ENCODE assay signal across 8 mouse cellular contexts in the genomic region with DNA sequence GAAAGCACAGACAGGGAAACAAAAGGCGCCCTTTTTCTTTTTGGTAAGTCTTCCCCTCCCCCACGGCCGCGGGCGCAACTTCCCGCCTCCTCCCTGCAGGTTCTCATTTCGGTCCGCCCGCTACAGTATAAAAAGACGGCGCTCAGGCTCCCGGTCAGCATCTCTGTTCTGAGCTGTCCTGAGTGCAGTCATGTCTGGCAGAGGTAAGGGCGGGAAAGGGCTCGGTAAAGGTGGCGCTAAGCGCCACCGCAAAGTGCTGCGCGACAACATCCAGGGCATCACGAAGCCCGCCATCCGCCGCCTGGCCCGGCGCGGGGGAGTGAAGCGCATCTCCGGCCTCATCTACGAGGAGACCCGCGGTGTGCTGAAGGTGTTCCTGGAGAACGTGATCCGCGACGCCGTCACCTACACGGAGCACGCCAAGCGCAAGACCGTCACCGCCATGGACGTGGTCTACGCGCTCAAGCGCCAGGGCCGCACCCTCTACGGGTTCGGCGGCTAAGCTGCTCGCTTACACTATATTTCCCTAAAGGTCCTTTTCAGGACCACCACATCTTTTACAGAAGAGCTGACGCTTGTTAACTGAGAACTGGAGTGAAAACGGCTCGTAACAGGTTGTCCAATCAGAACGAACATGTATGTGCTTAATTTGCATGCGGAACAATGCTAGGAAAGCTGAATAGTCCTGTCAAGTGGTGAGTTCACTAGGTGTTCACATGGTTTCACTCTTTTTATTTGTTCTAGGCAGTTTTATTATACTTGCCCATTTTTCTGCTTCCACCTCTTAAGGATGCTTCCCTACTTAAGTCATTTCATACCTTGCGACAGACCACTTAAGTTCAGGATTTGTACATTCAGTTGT. TPM values are rescaled to one million over a fixed set of nuclear protein-coding genes. Genes with fewer than 3 reads are reported as not detected.
DNase-seq lines count a peak whose midpoint lies in the region; ATAC-seq lines count a peak whose summit lies in the region.
"Not testable (repeated sequence)": the region's sequence is repeated elsewhere in the genome, so short reads cannot be mapped to it uniquely, and the experiment has no call there.

A gene (plus strand): TSS at position 159 of the 862 bp plus-strand sequence.

- 1% methylated on average over 44 of the region's 56 CpGs for WGBS in intestine, embryonic 14.5 days

- ATAC-seq in intestine, embryonic 14.5 days (replicated peaks; ENCODE audit: low FRiP score, low TSS enrichment, low read depth) = peak; percentile 91

- peak within 1 kb of the TSS; percentile 79 for H3K9ac ChIP-seq in intestine, embryonic 14.5 days (ENCODE audit: low read length)

- peak; percentile 72 to 74 for DNase-seq in adrenal gland, adult (ENCODE audit: inconsistent age in 2 of 2, low spot score in 1 of 2)
- peak; percentile 91 for DNase-seq in embryo, embryonic 10 days (ENCODE audit: low spot score)
- peak; percentile 38 for DNase-seq in gastrocnemius, postnatal 25 days
- DNase-seq in intestine, embryonic 14.5 days (ENCODE audit: low spot score) = peak; percentile 100
- peak; percentile 75 to 78 for DNase-seq in left cerebral cortex, postnatal 36 days (ENCODE audit: low spot score in 2 of 2)
- DNase-seq in mesoderm, embryonic 11.5 days (ENCODE audit: low read depth, low spot score) = peak; percentile 94
- peak; percentile 54 to 69 for DNase-seq in right cerebral cortex, postnatal 36 days (ENCODE audit: low spot score in 2 of 2)
- peak; percentile 92 for DNase-seq in yolk sac, embryonic 10.5 days (ENCODE audit: low spot score)

- peaks cover 14% of the 10 kb centered on the region; the same call in 1 of the 2 replicates for H3K4me1 ChIP-seq in intestine, embryonic 14.5 days (replicated peaks; ENCODE audit: control insufficient read depth, insufficient read depth, low read length)

- H3K4me2 ChIP-seq in intestine, embryonic 14.5 days (ENCODE audit: low read length) = peak within 1 kb of the TSS; percentile 70

- H3K27me3 ChIP-seq in intestine, embryonic 14.5 days (replicated peaks; ENCODE audit: control insufficient read depth, insufficient read depth, low read length) = not testable (repeated sequence)

- peak within 1 kb of the TSS; percentile 97 for H3K27ac ChIP-seq in intestine, embryonic 14.5 days (ENCODE audit: low read depth)

- peak within 1 kb of the TSS; percentile 55 for H3K4me3 ChIP-seq in intestine, embryonic 14.5 days (ENCODE audit: low read depth, low read length)

- intact Hi-C loops in left cerebral cortex, postnatal 36 days (cut with DNase I) = loop anchor here (1.0 kb wide), 1 partner anchor 16 kb away; no protein-coding TSS in a partner anchor

- not testable (repeated sequence) for H3K36me3 ChIP-seq in intestine, embryonic 14.5 days (ENCODE audit: control insufficient read depth, insufficient read depth, low read length)

- H3K9me3 ChIP-seq in intestine, embryonic 14.5 days (ENCODE audit: control insufficient read depth, low read length) = not testable (repeated sequence)

RNA-seq across cellular contexts. Expression of the gene that starts here (rescaled TPM):
- 1 to 10 TPM; 1.2 to 4.0 TPM for total RNA-seq in gastrocnemius, postnatal 25 days (2021)
- 2.2 and 2.3 TPM in 2 replicates for polyA plus RNA-seq in intestine, embryonic 14.5 days (2014; fragmentation: Nextera tagmentation; extraction: Ambion mirVana)
- 10 to 100 TPM; 16.7 to 20.3 TPM for total RNA-seq in left cerebral cortex, postnatal 36 days (2021)

Comparison
In these comparisons a context has a peak if more than half of its experiments do, and no peak if none do; other contexts are left out.
1. Peak in every context shown above with its lines: DNase-seq, ATAC-seq, H3K4me3 ChIP-seq and H3K27ac ChIP-seq.
2. DNase-seq: peak in every context shown above with its lines; median percentile 100 in intestine, embryonic 14.5 days; 94 in mesoderm, embryonic 11.5 days; 92 in yolk sac, embryonic 10.5 days; 91 in embryo, embryonic 10 days; 76 in left cerebral cortex, postnatal 36 days; 73 in adrenal gland, adult; 62 in right cerebral cortex, postnatal 36 days; 38 in gastrocnemius, postnatal 25 days.